Mouse (Mus musculus) ES-Bruce4 (cell line): ENCODE measurements at regions not wholly inside any gene's neighbourhood (a gene's known extent, or its start where the extent isn't known, plus 50 kb on each side); places are given as distances from the start of the nearest gene placed in this dataset.

Experiments used
- H3K27ac ChIP-seq: 2 replicates; pipeline ENCODE4 v1.5.1; 2012; ENCODE audit warnings: low read length, inconsistent platforms; ENCODE audit not compliant: insufficient read depth
- H3K27me3 ChIP-seq: 2 replicates; pipeline ENCODE4 v1.6.1; 2012; ENCODE audit warnings: mild to moderate bottlenecking, low read length, inconsistent platforms; ENCODE audit not compliant: control insufficient read depth, poor library complexity, insufficient read depth, severe bottlenecking
- H3K36me3 ChIP-seq: 2 replicates; pipeline ENCODE4 v1.6.1; 2012; ENCODE audit warnings: inconsistent platforms, mild to moderate bottlenecking, low read length, moderate library complexity; ENCODE audit not compliant: control insufficient read depth, poor library complexity, insufficient read depth, severe bottlenecking
- H3K4me1 ChIP-seq: one replicate; pipeline ENCODE4 v1.8.1; 2011; ENCODE audit warnings: low read length; ENCODE audit not compliant: control insufficient read depth, insufficient read depth
- H3K4me3 ChIP-seq: 2 replicates; pipeline ENCODE4 v1.5.1; 2011; ENCODE audit warnings: low read depth, mild to moderate bottlenecking, low read length
- H3K9ac ChIP-seq: 2 replicates; pipeline ENCODE4 v1.6.1; 2012; ENCODE audit warnings: low read depth, mild to moderate bottlenecking, inconsistent platforms; ENCODE audit not compliant: poor library complexity, severe bottlenecking
- H3K9me3 ChIP-seq: replicated peaks from 2 replicates; pipeline ENCODE4 v1.6.1; 2012; ENCODE audit warnings: mild to moderate bottlenecking, low read length, inconsistent platforms; ENCODE audit not compliant: control insufficient read depth, poor library complexity, insufficient read depth, severe bottlenecking
- CTCF ChIP-seq: IDR thresholded peaks from one replicate; pipeline ENCODE4 v1.8.1; 2011; ENCODE audit warnings: low read depth, low read length
- EP300 ChIP-seq: IDR thresholded peaks from 2 replicates; pipeline ENCODE4 v1.6.1; 2011; ENCODE audit warnings: low read depth, low read length; ENCODE audit not compliant: insufficient read depth
- POLR2A ChIP-seq: IDR thresholded peaks from one replicate; pipeline ENCODE4 v1.8.1; 2011; ENCODE audit warnings: low read length; ENCODE audit not compliant: insufficient read depth

GRCm38 (mm10) chr6:98631269-98631668, 288.7 kb upstream of the Gm765 start:
- H3K27me3 ChIP-seq: no peaks in the 10 kb centered on the region
- no peak overlapping the region for H3K4me3 ChIP-seq
- H3K4me1 ChIP-seq: no peaks in the 10 kb centered on the region
- H3K9me3 ChIP-seq: no peaks in the 10 kb centered on the region
- H3K27ac ChIP-seq: no peak overlapping the region
- TF ChIP-seq POLR2A: no peak
- TF ChIP-seq CTCF: no peak
- TF ChIP-seq EP300: no peak
- no peak overlapping the region for H3K9ac ChIP-seq
- H3K36me3 ChIP-seq: no peaks in the 10 kb centered on the region

GRCm38 (mm10) chr6:98629646-98630045, 287.1 kb upstream of the Gm765 start:
- Histone ChIP-seq H3K4me1 (no peaks in the 10 kb centered on the region), H3K9ac (no peak overlapping the region), H3K27ac (no peak overlapping the region), H3K9me3 (no peaks in the 10 kb centered on the region), H3K27me3 (no peaks in the 10 kb centered on the region), H3K36me3 (no peaks in the 10 kb centered on the region), H3K4me3 (no peak overlapping the region)
- TF ChIP-seq EP300 (no peak), POLR2A (no peak), CTCF (no peak)

- Histone ChIP-seq H3K9ac (no peak overlapping the region), H3K27me3 (no peaks in the 10 kb centered on the region), H3K4me1 (no peaks in the 10 kb centered on the region), H3K27ac (no peak overlapping the region), H3K9me3 (no peaks in the 10 kb centered on the region), H3K36me3 (no peaks in the 10 kb centered on the region), H3K4me3 (no peak overlapping the region)
- TF ChIP-seq POLR2A (no peak), CTCF (no peak), EP300 (no peak)
These were observed 283.9 kb upstream of the Gm765 start for GRCm38 (mm10) chr6:98626435-98626834.

GRCm38 (mm10) chr6:98620886-98621285, 278.3 kb upstream of the Gm765 start:
- TF ChIP-seq CTCF (no peak), POLR2A (no peak)
- no peaks in the 10 kb centered on the region for H3K4me1 ChIP-seq
- H3K9ac ChIP-seq: no peak overlapping the region
- H3K27me3 ChIP-seq: no peaks in the 10 kb centered on the region
- H3K9me3 ChIP-seq: no peaks in the 10 kb centered on the region
- no peak overlapping the region for H3K27ac ChIP-seq
- no peaks in the 10 kb centered on the region for H3K36me3 ChIP-seq
- no peak overlapping the region for H3K4me3 ChIP-seq

- TF ChIP-seq POLR2A (no peak), CTCF (no peak), EP300 (no peak)
- Histone ChIP-seq H3K4me3 (no peak overlapping the region), H3K9me3 (no peaks in the 10 kb centered on the region), H3K36me3 (no peaks in the 10 kb centered on the region), H3K4me1 (peaks cover 3% of the 10 kb centered on the region), H3K27ac (no peak overlapping the region), H3K27me3 (no peaks in the 10 kb centered on the region), H3K9ac (no peak overlapping the region)
These were observed 270.5 kb upstream of the Gm765 start for GRCm38 (mm10) chr6:98613030-98613429.

GRCm38 (mm10) chr6:98609133-98609532, 266.6 kb upstream of the Gm765 start:
- Histone ChIP-seq H3K27ac (no peak overlapping the region), H3K27me3 (no peaks in the 10 kb centered on the region), H3K9me3 (no peaks in the 10 kb centered on the region), H3K4me3 (no peak overlapping the region), H3K36me3 (no peaks in the 10 kb centered on the region), H3K9ac (no peak overlapping the region), H3K4me1 (peaks cover 3% of the 10 kb centered on the region)
- no peak for TF ChIP-seq EP300
- TF ChIP-seq CTCF: no peak
- TF ChIP-seq POLR2A: no peak

- no peak for TF ChIP-seq CTCF
- no peak for TF ChIP-seq EP300
- no peak for TF ChIP-seq POLR2A
These were observed 264.1 kb upstream of the Gm765 start for GRCm38 (mm10) chr6:98606680-98607079.

More at GRCm38 (mm10) chr6:98606680-98607079, 264.1 kb upstream of the Gm765 start:
- H3K9ac ChIP-seq: no peak overlapping the region
- H3K4me3 ChIP-seq: no peak overlapping the region
- H3K27ac ChIP-seq: no peak overlapping the region
- peaks cover 3% of the 10 kb centered on the region for H3K4me1 ChIP-seq
- H3K9me3 ChIP-seq: no peaks in the 10 kb centered on the region
- H3K36me3 ChIP-seq: no peaks in the 10 kb centered on the region
- no peaks in the 10 kb centered on the region for H3K27me3 ChIP-seq
